8 mouse cellular contexts compared by ENCODE assay signal in the genomic region with DNA sequence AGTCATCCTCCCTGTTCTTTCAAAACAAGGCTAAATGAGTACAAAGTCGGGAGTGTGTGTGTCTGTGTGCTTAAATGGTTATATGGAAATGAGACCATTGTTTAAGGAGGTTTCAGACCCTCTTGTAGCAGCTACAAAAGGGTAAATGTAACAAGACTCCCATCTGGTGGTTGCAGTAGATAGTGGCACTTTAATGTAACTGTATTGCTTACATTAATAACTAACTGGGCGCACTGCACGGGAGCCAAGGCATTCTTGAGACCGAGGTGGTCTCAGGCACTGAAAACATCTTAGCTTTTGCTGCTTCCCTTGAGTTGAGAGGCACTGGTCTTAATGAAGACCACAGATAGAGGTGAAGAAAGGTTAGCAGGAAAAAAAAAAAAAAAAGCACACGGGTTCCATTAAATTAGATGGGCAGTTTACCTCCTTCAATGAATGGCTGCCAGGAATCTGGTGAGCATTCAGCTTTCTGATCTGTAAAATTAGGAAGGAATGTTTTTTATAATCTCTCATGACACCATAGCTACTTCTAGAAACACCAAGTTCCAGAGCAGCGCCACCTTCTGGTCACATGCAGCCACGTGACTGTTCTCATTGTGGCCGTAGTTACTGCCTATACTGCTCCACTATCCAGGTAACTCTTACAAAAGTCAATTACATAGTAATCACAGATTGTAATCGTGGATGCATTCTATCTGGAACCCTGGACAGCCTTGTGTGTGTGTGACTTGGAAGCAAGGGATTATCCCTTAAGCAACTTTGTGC. TPM values are rescaled to one million over a fixed set of nuclear protein-coding genes. Genes with fewer than 3 reads are reported as not detected.
DNase-seq lines count a peak whose midpoint lies in the region; ATAC-seq and TF ChIP-seq lines count a peak whose summit lies in the region.

No protein-coding gene starts in this region.

- no peak overlapping the region for H3K4me3 ChIP-seq in ES-Bruce4 (ENCODE audit: low read depth, low read length)
- no peak overlapping the region for H3K4me3 ChIP-seq in cortical plate, adult 2 months (ENCODE audit: insufficient read depth, low read length)
- H3K4me3 ChIP-seq in heart, embryonic 13.5 days = no peak overlapping the region
- no peak overlapping the region for H3K4me3 ChIP-seq in midbrain, embryonic 11.5 days (ENCODE audit: low read depth, low read length)

- peak; percentile 82 to 90 for DNase-seq in cerebellum, postnatal 10 days
- DNase-seq in cerebellum, adult 11 months = no peak
- peak; percentile 81 for DNase-seq in kidney, postnatal 10 days
- peak; percentile 90 for DNase-seq in midbrain, embryonic 11.5 days (ENCODE audit: low spot score, missing footprints)
- peak; percentile 86 for DNase-seq in testis, postnatal 10 days (ENCODE audit: low spot score)

- no peak overlapping the region for H3K9ac ChIP-seq in ES-Bruce4 (ENCODE audit: low read depth, poor library complexity, severe bottlenecking)
- H3K9ac ChIP-seq in heart, embryonic 13.5 days = no peak overlapping the region
- H3K9ac ChIP-seq in midbrain, embryonic 11.5 days (ENCODE audit: low read length) = no peak overlapping the region

- H3K4me2 ChIP-seq in heart, embryonic 13.5 days = peak overlapping the region; percentile 55
- no peak overlapping the region for H3K4me2 ChIP-seq in midbrain, embryonic 11.5 days

- H3K9me3 ChIP-seq in ES-Bruce4 (replicated peaks; ENCODE audit: control insufficient read depth, insufficient read depth, low read length, poor library complexity, severe bottlenecking) = no peaks in the 10 kb centered on the region
- no peaks in the 10 kb centered on the region for H3K9me3 ChIP-seq in heart, embryonic 13.5 days
- H3K9me3 ChIP-seq in midbrain, embryonic 11.5 days (ENCODE audit: control insufficient read depth, low read length) = no peaks in the 10 kb centered on the region

- no peak for TF ChIP-seq EP300 in ES-Bruce4 (IDR thresholded peaks at IDR 0.05; ENCODE audit: insufficient read depth, low read depth, low read length)

- WGBS in heart, embryonic 13.5 days = 29% methylated on average over 9 of the region's 9 CpGs
- WGBS in midbrain, embryonic 11.5 days = 40% methylated on average over 9 of the region's 9 CpGs

- no peaks in the 10 kb centered on the region for H3K4me1 ChIP-seq in ES-Bruce4 (ENCODE audit: control insufficient read depth, insufficient read depth, low read length)
- H3K4me1 ChIP-seq in cortical plate, adult 2 months (ENCODE audit: control insufficient read depth, insufficient read depth, low read length) = 0 out of 2 replicates have a peak, but pooled peaks cover 1% of the 10 kb centered on the region
- H3K4me1 ChIP-seq in heart, embryonic 13.5 days = peaks cover 6% of the 10 kb centered on the region; the same call in 1 of the 2 replicates
- no peaks in the 10 kb centered on the region for H3K4me1 ChIP-seq in midbrain, embryonic 11.5 days (ENCODE audit: control insufficient read depth, insufficient read depth, low read length)

- no peaks in the 10 kb centered on the region for H3K36me3 ChIP-seq in ES-Bruce4 (ENCODE audit: control insufficient read depth, insufficient read depth, low read length, poor library complexity, severe bottlenecking)
- H3K36me3 ChIP-seq in heart, embryonic 13.5 days = no peaks in the 10 kb centered on the region
- no peaks in the 10 kb centered on the region for H3K36me3 ChIP-seq in midbrain, embryonic 11.5 days (ENCODE audit: control insufficient read depth, insufficient read depth, low read length)

- no peak overlapping the region for H3K27ac ChIP-seq in ES-Bruce4 (ENCODE audit: insufficient read depth, low read length)
- no peak overlapping the region for H3K27ac ChIP-seq in cortical plate, adult 2 months (ENCODE audit: insufficient read depth, low read length)
- H3K27ac ChIP-seq in heart, embryonic 13.5 days (replicated peaks) = no peak overlapping the region
- no peak overlapping the region for H3K27ac ChIP-seq in midbrain, embryonic 11.5 days (ENCODE audit: low read depth, low read length)

- TF ChIP-seq POLR2A in ES-Bruce4 (IDR thresholded peaks at IDR 0.05; ENCODE audit: insufficient read depth, low read length) = no peak
- TF ChIP-seq POLR2A in cortical plate, adult 2 months (IDR thresholded peaks at IDR 0.05; ENCODE audit: extremely low read depth, insufficient read depth, low read length) = no peak

- H3K27me3 ChIP-seq in ES-Bruce4 (ENCODE audit: control insufficient read depth, insufficient read depth, low read length, poor library complexity, severe bottlenecking) = no peaks in the 10 kb centered on the region; the same call in 1 of the 2 replicates
- peaks cover 33% of the 10 kb centered on the region for H3K27me3 ChIP-seq in heart, embryonic 13.5 days (replicated peaks)
- H3K27me3 ChIP-seq in midbrain, embryonic 11.5 days (ENCODE audit: control insufficient read depth, insufficient read depth, low read length) = peaks cover 14% of the 10 kb centered on the region

- peak; percentile 76 for TF ChIP-seq CTCF in ES-Bruce4 (IDR thresholded peaks at IDR 0.05; ENCODE audit: low read depth, low read length)
- peak; percentile 70 for TF ChIP-seq CTCF in cortical plate, adult 2 months (IDR thresholded peaks at IDR 0.05; ENCODE audit: extremely low read depth, insufficient read depth, low read length)

- no peak for ATAC-seq in heart, embryonic 13.5 days (ENCODE audit: extremely low read depth, insufficient number of reproducible peaks, low FRiP score, low TSS enrichment)
- peak; percentile 54; the same call in 1 of the 2 replicates for ATAC-seq in midbrain, embryonic 11.5 days (ENCODE audit: low FRiP score)

RNA-seq across cellular contexts. Expression of a gene that starts 5.5 kb away (rescaled TPM):
- 0.22 TPM in 1 of 2 replicates, not detected in the other for polyA plus RNA-seq in ES-Bruce4 (2011; ENCODE audit: insufficient read depth, insufficient read length, low read depth, missing spikeins)
- polyA plus RNA-seq in cortical plate, adult 2 months (2012; rRNA removed) = 2.0 TPM in 2 replicates
- 8.1 and 8.7 TPM in 2 replicates for polyA plus RNA-seq in heart, embryonic 13.5 days (2015; fragmentation: Nextera tagmentation; extraction: Ambion mirVana)
- polyA plus RNA-seq in midbrain, embryonic 11.5 days (2014; fragmentation: Nextera tagmentation; extraction: Ambion mirVana) = 0.33 and 0.57 TPM in 2 replicates

RNA-seq across cellular contexts. Expression of a gene that starts 14.6 kb away (rescaled TPM):
- 4.6 and 5.0 TPM in 2 replicates for polyA plus RNA-seq in ES-Bruce4 (2011; ENCODE audit: insufficient read depth, insufficient read length, low read depth, missing spikeins)
- 3.6 and 3.7 TPM in 2 replicates for polyA plus RNA-seq in cortical plate, adult 2 months (2012; rRNA removed)
- polyA plus RNA-seq in heart, embryonic 13.5 days (2015; fragmentation: Nextera tagmentation; extraction: Ambion mirVana) = 7.9 and 9.0 TPM in 2 replicates
- 2.8 and 3.2 TPM in 2 replicates for polyA plus RNA-seq in midbrain, embryonic 11.5 days (2014; fragmentation: Nextera tagmentation; extraction: Ambion mirVana)
